Mouse (Mus musculus) liver, embryonic 13.5 days (tissue): ENCODE data around the gene Lce3a. TPM values are rescaled to one million over a fixed set of nuclear protein-coding genes. Genes with fewer than 3 reads are reported as not detected.

Experiments
- polyA plus RNA-seq: library from polyadenylated mRNA; unstranded; fragments of >200 nt; fragmentation: Nextera tagmentation; extraction: Ambion mirVana; gene quantifications from 2 replicates; pipeline ENCODE4 v1.2.1, GENCODE M21; 2015

Lce3a gene
- polyA plus RNA-seq, 1 experiment from 2014 or later, result not detected

Other genes with a start within 250 kb of the Lce3a start
- gene Lce1c, start 247.0 kb downstream of the Lce3a start, polyA plus RNA-seq, result not detected in 2 replicates
- not detected in 2 replicates for gene Lce1d, start 239.0 kb downstream of the Lce3a start, polyA plus RNA-seq
- gene Lce1e, start 217.2 kb downstream of the Lce3a start, polyA plus RNA-seq, result not detected in 2 replicates
- gene Lce1f, start 205.9 kb downstream of the Lce3a start, polyA plus RNA-seq, result not detected in 2 replicates
- not detected in 2 replicates for gene Gm38119, start 187.1 kb downstream of the Lce3a start, polyA plus RNA-seq
- not detected in 2 replicates for gene Lce1g, start 173.9 kb downstream of the Lce3a start, polyA plus RNA-seq
- not detected in 2 replicates for gene Lce1h, start 161.2 kb downstream of the Lce3a start, polyA plus RNA-seq
- gene Lce1i, start 147.3 kb downstream of the Lce3a start, polyA plus RNA-seq, result not detected in 2 replicates
- not detected in 2 replicates for gene Lce1j, start 135.7 kb downstream of the Lce3a start, polyA plus RNA-seq
- gene Lce1k, start 118.3 kb downstream of the Lce3a start, polyA plus RNA-seq, result not detected in 2 replicates
- gene Kprp, start 99.0 kb downstream of the Lce3a start, polyA plus RNA-seq, result not detected in 2 replicates
- gene Lce1l, start 74.9 kb downstream of the Lce3a start, polyA plus RNA-seq, result not detected in 2 replicates
- not detected in 2 replicates for gene 2310050C09Rik, start 56.0 kb downstream of the Lce3a start, polyA plus RNA-seq
- gene Lce3b, start 6.7 kb upstream of the Lce3a start, polyA plus RNA-seq, result not detected in 2 replicates
- gene Lce3c, start 18.3 kb upstream of the Lce3a start, polyA plus RNA-seq, result not detected in 2 replicates
- gene Lce3d, start 31.2 kb upstream of the Lce3a start, polyA plus RNA-seq, result not detected in 2 replicates
- gene Lce3e, start 40.8 kb upstream of the Lce3a start, polyA plus RNA-seq, result not detected in 2 replicates
- gene Lce3f, start 66.0 kb upstream of the Lce3a start, polyA plus RNA-seq, result not detected in 2 replicates
- not detected in 2 replicates for gene Crct1, start 89.5 kb upstream of the Lce3a start, polyA plus RNA-seq
- gene Lce1m, start 92.8 kb upstream of the Lce3a start, polyA plus RNA-seq, result not detected in 2 replicates
- not detected in 2 replicates for gene Gm4858, start 142.6 kb upstream of the Lce3a start, polyA plus RNA-seq
- not detected in 2 replicates for gene Crnn, start 218.6 kb upstream of the Lce3a start, polyA plus RNA-seq